Mouse (Mus musculus) thymus, adult 2 months (tissue): Measurements from ENCODE around the gene Lrwd1.
A peak's percentile ranks its signal among the peaks of the same experiment; 100 is the strongest.

Experiments
- CTCF ChIP-seq: fragments of 200-500 bp; IDR thresholded peaks from 2 replicates; pipeline ENCODE4 v1.5.1; 2012; ENCODE audit warnings: mild to moderate bottlenecking, control low read depth, low read length, moderate library complexity, borderline replicate concordance; ENCODE audit not compliant: control insufficient read depth, poor library complexity, insufficient read depth; ENCODE audit errors: extremely low read depth
- POLR2A ChIP-seq: fragments of 200-500 bp; IDR thresholded peaks from 2 replicates; pipeline ENCODE4 v1.6.1; 2012; ENCODE audit warnings: mild to moderate bottlenecking, low read length, control low read depth, moderate library complexity; ENCODE audit not compliant: control insufficient read depth, poor library complexity, insufficient read depth; ENCODE audit errors: extremely low read depth

DNA sequence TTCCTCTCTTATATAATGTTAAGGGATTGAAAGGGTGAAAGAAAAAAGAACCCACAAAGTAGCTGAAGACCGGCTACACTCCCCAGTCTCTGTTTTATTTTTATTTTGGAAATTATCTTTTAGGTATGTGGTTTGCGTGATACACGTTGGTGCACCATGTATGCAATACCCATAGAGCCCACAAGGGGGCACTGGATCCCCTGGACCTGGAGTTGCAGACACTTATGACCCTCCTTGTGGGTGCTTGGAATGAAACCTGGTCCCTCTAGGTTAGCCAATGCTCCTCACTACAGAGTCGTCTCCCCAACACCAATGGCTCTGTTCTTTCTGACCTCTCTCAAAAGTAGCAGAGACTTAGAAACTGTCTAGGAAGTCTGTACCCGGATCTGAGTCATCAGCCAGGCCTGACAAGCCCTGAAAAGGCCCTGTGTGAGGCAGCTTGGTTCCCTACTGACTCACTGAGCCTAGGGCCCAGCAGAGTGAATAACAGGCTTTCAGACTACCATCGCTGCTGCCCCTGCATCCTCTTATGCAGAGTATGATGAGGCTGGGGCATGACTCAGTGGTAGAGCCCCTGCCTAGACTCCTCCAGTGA is 7.4 kb upstream of the Lrwd1 start:
- peak; percentile 25; the same call in 1 of the 2 replicates for TF ChIP-seq CTCF
- no peak for TF ChIP-seq POLR2A
